ENCODE assay signal across 21 mouse cellular contexts in the genomic region with DNA sequence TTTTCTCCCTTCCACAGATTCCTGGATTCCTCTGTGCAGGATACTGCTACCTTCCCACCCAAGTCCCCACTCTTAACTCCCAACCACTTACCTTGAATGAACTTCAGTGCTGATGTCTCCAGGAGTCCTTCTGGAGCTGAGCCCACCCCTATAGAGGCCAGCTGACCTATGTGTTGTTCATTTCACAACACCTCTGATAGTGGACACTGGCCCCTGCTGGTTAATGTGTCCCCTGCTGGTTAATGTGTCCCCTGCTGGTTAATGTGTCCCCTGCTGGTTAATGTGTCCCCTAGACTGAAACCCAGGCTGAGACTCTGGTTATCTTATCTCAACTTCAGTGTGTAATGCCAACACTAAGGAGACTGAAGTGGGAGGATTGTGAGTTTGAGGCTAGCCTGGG. TPM values are rescaled to one million over a fixed set of nuclear protein-coding genes. Genes with fewer than 3 reads are reported as not detected.
DNase-seq lines count a peak whose midpoint lies in the region; ATAC-seq and TF ChIP-seq lines count a peak whose summit lies in the region.
"Had no signal": no experiment of that assay in that cellular context is flagged by ENCODE, and none has a peak within 500 bp of the region (broad histone marks: within the 10 kb centered on the region; RNA-seq: fewer than 3 reads in every experiment).

No protein-coding gene starts in this region.

- no peak for ATAC-seq in lung, postnatal 0 days
- ATAC-seq in kidney, embryonic 15.5 days (replicated peaks; ENCODE audit: low FRiP score): peak; percentile 92
- no peak for ATAC-seq in hindbrain, embryonic 16.5 days
- ATAC-seq: forebrain, embryonic 14.5 days had no signal

- H3K9ac ChIP-seq in lung, postnatal 0 days (replicated peaks; ENCODE audit: low read depth): no peak overlapping the region
- H3K9ac ChIP-seq in kidney, embryonic 15.5 days: no peak overlapping the region
- no peak overlapping the region for H3K9ac ChIP-seq in liver, adult 2 months (ENCODE audit: low read depth, low read length)
- H3K9ac ChIP-seq in hindbrain, embryonic 16.5 days (ENCODE audit: low read depth, low read length): no peak overlapping the region
- H3K9ac ChIP-seq: heart, embryonic 15.5 days; limb, embryonic 15.5 days had no signal

- no peak for TF ChIP-seq POLR2A in liver, adult 2 months (IDR thresholded peaks at IDR 0.05; ENCODE audit: extremely low read depth, insufficient read depth, low read length)

- no peak overlapping the region for H3K4me2 ChIP-seq in lung, postnatal 0 days (replicated peaks; ENCODE audit: low read depth, low read length)
- H3K4me2 ChIP-seq in kidney, embryonic 15.5 days: no peak overlapping the region
- no peak overlapping the region for H3K4me2 ChIP-seq in hindbrain, embryonic 16.5 days (ENCODE audit: low read length)
- H3K4me2 ChIP-seq: heart, embryonic 15.5 days; limb, embryonic 15.5 days; midbrain, embryonic 11.5 days had no signal

- H3K4me1 ChIP-seq in lung, postnatal 0 days (ENCODE audit: insufficient read depth, low read depth, low read length): no peaks in the 10 kb centered on the region
- H3K4me1 ChIP-seq in kidney, embryonic 15.5 days: 0 out of 2 replicates have a peak, but pooled peaks cover 2% of the 10 kb centered on the region
- H3K4me1 ChIP-seq in liver, adult 2 months (ENCODE audit: control insufficient read depth, insufficient read depth, low read length): peaks cover 8% of the 10 kb centered on the region
- no peaks in the 10 kb centered on the region for H3K4me1 ChIP-seq in hindbrain, embryonic 16.5 days (ENCODE audit: control insufficient read depth, insufficient read depth, low read depth, low read length)
- H3K4me1 ChIP-seq: embryonic facial prominence, embryonic 10.5 days; limb, embryonic 15.5 days had no signal

- H3K79me2 ChIP-seq in liver, adult 2 months (ENCODE audit: control insufficient read depth, insufficient read depth, low read length): no peaks in the 10 kb centered on the region

- DNase-seq in lung, postnatal 0 days (ENCODE audit: low spot score): no peak
- DNase-seq in lung, postnatal 10 days: no peak
- peak; percentile 82 for DNase-seq in liver, adult 2 months (ENCODE audit: extremely low read depth, low read depth, low spot score)
- no peak for DNase-seq in left cerebral cortex, adult 9 months (ENCODE audit: low spot score in 2 of 2)
- no peak for DNase-seq in left cerebral cortex, postnatal 10 days (ENCODE audit: extremely low spot score in 1 of 2, low spot score in 2 of 2)
- no peak for DNase-seq in testis, postnatal 14 days (ENCODE audit: low spot score)
- DNase-seq: adrenal gland, adult 8-10 months; cerebellum, adult 11-12 months; cerebellum, postnatal 36 days; heart, adult 11 months; right cerebral cortex, postnatal 4 days; thymus, postnatal 4 days had no signal

- no peak overlapping the region for H3K27ac ChIP-seq in lung, postnatal 0 days (ENCODE audit: low read length)
- H3K27ac ChIP-seq in kidney, embryonic 15.5 days: peak overlapping the region; percentile 51; the same call in 1 of the 2 replicates
- H3K27ac ChIP-seq in liver, adult 2 months (replicated peaks; ENCODE audit: insufficient read depth, low read depth, low read length): no peak overlapping the region; the same call in none of the 2 replicates
- no peak overlapping the region for H3K27ac ChIP-seq in hindbrain, embryonic 16.5 days (ENCODE audit: low read depth, low read length)
- H3K27ac ChIP-seq: embryonic facial prominence, embryonic 10.5 days; heart, embryonic 15.5 days; limb, embryonic 15.5 days; macrophage had no signal

- TF ChIP-seq CTCF in lung, postnatal 0 days (IDR thresholded peaks at IDR 0.05): peak; percentile 32
- TF ChIP-seq CTCF in liver, adult 2 months (IDR thresholded peaks at IDR 0.05; ENCODE audit: low read depth, low read length): no peak

- no peak overlapping the region for H3K4me3 ChIP-seq in lung, postnatal 0 days (ENCODE audit: low read depth, low read length)
- no peak overlapping the region for H3K4me3 ChIP-seq in kidney, embryonic 15.5 days (replicated peaks)
- H3K4me3 ChIP-seq in liver, adult 2 months (ENCODE audit: insufficient read depth, low read depth, low read length): no peak overlapping the region
- no peak overlapping the region for H3K4me3 ChIP-seq in hindbrain, embryonic 16.5 days (ENCODE audit: low read length)
- H3K4me3 ChIP-seq: embryonic facial prominence, embryonic 10.5 days; heart, embryonic 15.5 days; limb, embryonic 15.5 days had no signal

- no peak for TF ChIP-seq EP300 in lung, postnatal 0 days (IDR thresholded peaks at IDR 0.05)

- H3K9me3 ChIP-seq in lung, postnatal 0 days (ENCODE audit: low read length): no peaks in the 10 kb centered on the region
- H3K9me3 ChIP-seq in kidney, embryonic 15.5 days (replicated peaks): no peaks in the 10 kb centered on the region
- H3K9me3 ChIP-seq in hindbrain, embryonic 16.5 days (ENCODE audit: control insufficient read depth, low read length): no peaks in the 10 kb centered on the region
- H3K9me3 ChIP-seq: embryonic facial prominence, embryonic 10.5 days; heart, embryonic 15.5 days; limb, embryonic 15.5 days had no signal

- H3K36me3 ChIP-seq in lung, postnatal 0 days (ENCODE audit: insufficient read depth, low read length): no peaks in the 10 kb centered on the region
- H3K36me3 ChIP-seq in kidney, embryonic 15.5 days: no peaks in the 10 kb centered on the region
- no peaks in the 10 kb centered on the region for H3K36me3 ChIP-seq in liver, adult 2 months (ENCODE audit: control insufficient read depth, insufficient read depth, low read length)
- no peaks in the 10 kb centered on the region for H3K36me3 ChIP-seq in hindbrain, embryonic 16.5 days (ENCODE audit: control insufficient read depth, insufficient read depth, low read length)
- H3K36me3 ChIP-seq: embryonic facial prominence, embryonic 10.5 days; heart, embryonic 15.5 days; limb, embryonic 15.5 days had no signal

- intact Hi-C loops in left cerebral cortex, postnatal 10 days (cut with DNase I): no loop called here

- no peaks in the 10 kb centered on the region for H3K27me3 ChIP-seq in lung, postnatal 0 days (replicated peaks; ENCODE audit: insufficient read depth, low read length)
- H3K27me3 ChIP-seq in kidney, embryonic 15.5 days: no peaks in the 10 kb centered on the region
- no peaks in the 10 kb centered on the region for H3K27me3 ChIP-seq in liver, adult 2 months (ENCODE audit: control insufficient read depth, insufficient read depth, low read length)
- H3K27me3 ChIP-seq in hindbrain, embryonic 16.5 days (replicated peaks; ENCODE audit: control insufficient read depth, insufficient read depth, low read length): no peaks in the 10 kb centered on the region
- H3K27me3 ChIP-seq: CH12.LX; heart, embryonic 15.5 days; limb, embryonic 15.5 days had no signal

RNA-seq across cellular contexts. Expression of gene Plpp6, which starts 34.7 kb away (rescaled TPM):
- polyA plus RNA-seq in lung, postnatal 0 days (2015; fragmentation: Nextera tagmentation; extraction: Ambion mirVana): 9.8 and 9.9 TPM in 2 replicates
- polyA plus RNA-seq in kidney, embryonic 15.5 days (2015; fragmentation: Nextera tagmentation; extraction: Ambion mirVana): 9.0 and 9.9 TPM in 2 replicates
- 6.9 and 7.2 TPM in 2 replicates for total RNA-seq in liver, adult 2 months (2014; rRNA removed)
- polyA plus RNA-seq in liver, adult 2 months (2012; rRNA removed): 8.3 and 9.4 TPM in 2 replicates
- 11.7 and 13.6 TPM in 2 replicates for polyA plus RNA-seq in hindbrain, embryonic 16.5 days (2015; fragmentation: Nextera tagmentation; extraction: Ambion mirVana)
- 10 to 100 TPM; 30.4 to 36.5 TPM for total RNA-seq in left cerebral cortex, postnatal 10 days (2021)

RNA-seq across cellular contexts. Expression of gene 4430402I18Rik, which starts 38.6 kb away (rescaled TPM):
- polyA plus RNA-seq in lung, postnatal 0 days (2015; fragmentation: Nextera tagmentation; extraction: Ambion mirVana): 5.9 and 6.7 TPM in 2 replicates
- polyA plus RNA-seq in kidney, embryonic 15.5 days (2015; fragmentation: Nextera tagmentation; extraction: Ambion mirVana): 4.9 and 5.1 TPM in 2 replicates
- 1.8 and 1.9 TPM in 2 replicates for total RNA-seq in liver, adult 2 months (2014; rRNA removed)
- 2.8 and 3.4 TPM in 2 replicates for polyA plus RNA-seq in liver, adult 2 months (2012; rRNA removed)
- polyA plus RNA-seq in hindbrain, embryonic 16.5 days (2015; fragmentation: Nextera tagmentation; extraction: Ambion mirVana): 1.4 and 2.1 TPM in 2 replicates
- 1 to 10 TPM; 5.1 to 7.1 TPM for total RNA-seq in left cerebral cortex, postnatal 10 days (2021)
